Mouse (Mus musculus): ENCODE data around the gene Pkp4.

GRCm38 (mm10) chr2:59161441-59162284 is 1.0 kb downstream of the Pkp4 start:
- TF ChIP-seq CTCF (IDR thresholded peaks at IDR 0.05; ENCODE audit: low read depth), result peak; percentile 57
- TF ChIP-seq EP300 (IDR thresholded peaks at IDR 0.05; ENCODE audit: low read depth), result no peak
